10 mouse cellular contexts compared by ENCODE assay signal in genomic region chr14:54995457-54996138, GRCm38 (mm10). TPM values are rescaled to one million over a fixed set of nuclear protein-coding genes. Genes with fewer than 3 reads are reported as not detected.
DNase-seq lines count a peak whose midpoint lies in the region; ATAC-seq and TF ChIP-seq lines count a peak whose summit lies in the region.
"Had no signal": no experiment of that assay in that cellular context is flagged by ENCODE, and none has a peak within 500 bp of the region (broad histone marks: within the 10 kb centered on the region; RNA-seq: fewer than 3 reads in every experiment).

No protein-coding gene starts in this region.

- peak overlapping the region; percentile 58 for H3K9ac ChIP-seq in forebrain, embryonic 16.5 days (replicated peaks; ENCODE audit: low read depth, low read length)
- H3K9ac ChIP-seq: liver, embryonic 15.5 days had no signal

- H3K4me2 ChIP-seq in forebrain, embryonic 16.5 days (ENCODE audit: low read length) = peak overlapping the region; percentile 22; the same call in 1 of the 2 replicates
- H3K4me2 ChIP-seq: liver, embryonic 15.5 days had no signal

- TF ChIP-seq CTCF in kidney, adult 2 months (conservative IDR thresholded peaks at IDR 0.05; ENCODE audit: insufficient read depth, insufficient read length, low read depth, low read length) = no peak

- no peak for TF ChIP-seq POLR2A in kidney, adult 2 months (IDR thresholded peaks at IDR 0.05; ENCODE audit: low read depth, low read length)

- H3K4me3 ChIP-seq in forebrain, embryonic 16.5 days (replicated peaks; ENCODE audit: low read length) = no peak overlapping the region
- no peak overlapping the region for H3K4me3 ChIP-seq in kidney, adult 2 months (ENCODE audit: insufficient read depth, low read depth, low read length)
- H3K4me3 ChIP-seq: liver, embryonic 15.5 days had no signal

- H3K9me3 ChIP-seq in forebrain, embryonic 16.5 days (ENCODE audit: control insufficient read depth, low read length) = no peaks in the 10 kb centered on the region
- H3K9me3 ChIP-seq: liver, embryonic 15.5 days had no signal

- peak overlapping the region; percentile 94 for H3K27ac ChIP-seq in forebrain, embryonic 16.5 days (ENCODE audit: low read length)
- no peak overlapping the region for H3K27ac ChIP-seq in kidney, adult 2 months (ENCODE audit: insufficient read depth, low read depth, low read length)
- H3K27ac ChIP-seq: liver, embryonic 15.5 days had no signal

- no peak for DNase-seq in frontal cortex, postnatal 25 days (ENCODE audit: low spot score in 2 of 2)
- peak; percentile 58 to 68 for DNase-seq in layer of hippocampus, postnatal 10 days (ENCODE audit: low spot score in 2 of 2)
- DNase-seq in retina, adult 2 months (ENCODE audit: low read depth, low spot score) = peak; percentile 32
- no peak for DNase-seq in ovary, postnatal 36 days (ENCODE audit: low spot score)
- no peak for DNase-seq in kidney, adult 2 months
- DNase-seq: gastrocnemius, postnatal 14 days had no signal

- 12% methylated on average over 14 of the region's 14 CpGs for WGBS in forebrain, embryonic 16.5 days
- WGBS in kidney, adult 2 months = 70% methylated on average over 14 of the region's 14 CpGs

- H3K4me1 ChIP-seq in forebrain, embryonic 16.5 days (replicated peaks; ENCODE audit: control insufficient read depth, insufficient read depth, low read length) = peaks cover 33% of the 10 kb centered on the region
- no peaks in the 10 kb centered on the region for H3K4me1 ChIP-seq in kidney, adult 2 months (ENCODE audit: control insufficient read depth, insufficient read depth, low read length)
- H3K4me1 ChIP-seq: liver, embryonic 15.5 days had no signal

- ATAC-seq in frontal cortex, adult (ENCODE audit: low TSS enrichment) = peak; percentile 58
- peak; percentile 84 for ATAC-seq in forebrain, embryonic 16.5 days
- no peak for ATAC-seq in CD4-positive, CD25-positive, alpha-beta regulatory T cell, adult 4 months

- no peaks in the 10 kb centered on the region for H3K36me3 ChIP-seq in forebrain, embryonic 16.5 days (ENCODE audit: control insufficient read depth, insufficient read depth)
- no peaks in the 10 kb centered on the region for H3K36me3 ChIP-seq in kidney, adult 2 months (ENCODE audit: control insufficient read depth, insufficient read depth, low read length)
- H3K36me3 ChIP-seq: liver, embryonic 15.5 days had no signal

- H3K27me3 ChIP-seq in forebrain, embryonic 16.5 days (replicated peaks; ENCODE audit: control insufficient read depth, insufficient read depth, low read length) = no peaks in the 10 kb centered on the region
- H3K27me3 ChIP-seq in kidney, adult 2 months (replicated peaks; ENCODE audit: control insufficient read depth, insufficient read depth, low read length) = no peaks in the 10 kb centered on the region
- H3K27me3 ChIP-seq: liver, embryonic 15.5 days had no signal

RNA-seq across cellular contexts. Expression of gene Myh7, which starts 1.2 kb away (rescaled TPM):
- polyA plus RNA-seq in forebrain, embryonic 16.5 days (2015; fragmentation: Nextera tagmentation; extraction: Ambion mirVana) = 6.9 and 7.4 TPM in 2 replicates
- 1 to 10 TPM; 4.4 to 7.4 TPM for total RNA-seq in layer of hippocampus, postnatal 10 days (2021)
- not detected for polyA plus RNA-seq in CD4-positive, CD25-positive, alpha-beta regulatory T cell, adult 4 months (2017; shearing (Covaris generic))
- 0.05 and 5.2 TPM in 2 replicates for polyA plus RNA-seq in kidney, adult 2 months (2012; rRNA removed)

RNA-seq across cellular contexts. Expression of gene Gm17428, which starts 18.9 kb away (rescaled TPM):
- polyA plus RNA-seq in forebrain, embryonic 16.5 days (2015; fragmentation: Nextera tagmentation; extraction: Ambion mirVana) = not detected in 2 replicates
- total RNA-seq in layer of hippocampus, postnatal 10 days (2021) = not detected
- polyA plus RNA-seq in CD4-positive, CD25-positive, alpha-beta regulatory T cell, adult 4 months (2017; shearing (Covaris generic)) = not detected
- not detected in 2 replicates for polyA plus RNA-seq in kidney, adult 2 months (2012; rRNA removed)
- total RNA-seq: gastrocnemius, postnatal 14 days had no signal
- polyA plus RNA-seq: liver, embryonic 15.5 days had no signal

RNA-seq across cellular contexts. Expression of gene Ngdn, which starts 19.7 kb away (rescaled TPM):
- 58.8 and 61.2 TPM in 2 replicates for polyA plus RNA-seq in forebrain, embryonic 16.5 days (2015; fragmentation: Nextera tagmentation; extraction: Ambion mirVana)
- 10 to 100 TPM; 30.0 to 39.1 TPM for total RNA-seq in layer of hippocampus, postnatal 10 days (2021)
- 100 to 1,000 TPM; 181 to 192 TPM for polyA plus RNA-seq in CD4-positive, CD25-positive, alpha-beta regulatory T cell, adult 4 months (2017; shearing (Covaris generic))
- polyA plus RNA-seq in kidney, adult 2 months (2012; rRNA removed) = 15.0 and 15.5 TPM in 2 replicates

RNA-seq across cellular contexts. Expression of gene Myh6, which starts 28.9 kb away (rescaled TPM):
- polyA plus RNA-seq in forebrain, embryonic 16.5 days (2015; fragmentation: Nextera tagmentation; extraction: Ambion mirVana) = 0.65 and 0.99 TPM in 2 replicates
- 1 to 10 TPM; 3.1 to 4.9 TPM for total RNA-seq in layer of hippocampus, postnatal 10 days (2021)
- polyA plus RNA-seq in CD4-positive, CD25-positive, alpha-beta regulatory T cell, adult 4 months (2017; shearing (Covaris generic)) = not detected
- polyA plus RNA-seq in kidney, adult 2 months (2012; rRNA removed) = 0.75 and 1.5 TPM in 2 replicates

RNA-seq across cellular contexts. Expression of gene Cmtm5, which starts 59.5 kb away (rescaled TPM):
- polyA plus RNA-seq in forebrain, embryonic 16.5 days (2015; fragmentation: Nextera tagmentation; extraction: Ambion mirVana) = 3.7 and 4.0 TPM in 2 replicates
- total RNA-seq in layer of hippocampus, postnatal 10 days (2021) = 10 to 100 TPM; 33.5 to 37.0 TPM
- polyA plus RNA-seq in CD4-positive, CD25-positive, alpha-beta regulatory T cell, adult 4 months (2017; shearing (Covaris generic)) = not detected
- polyA plus RNA-seq in kidney, adult 2 months (2012; rRNA removed) = 0.59 and 0.79 TPM in 2 replicates

Comparison
In these comparisons a context has a peak if more than half of its experiments do, and no peak if none do; other contexts are left out.
1. DNase-seq: peak in layer of hippocampus, postnatal 10 days (2 of 2) and retina, adult 2 months (single experiment); none in frontal cortex, postnatal 25 days (0 of 2), ovary, postnatal 36 days (single experiment) and kidney, adult 2 months (single experiment).